Mouse (Mus musculus) G1E (cell line): ENCODE results near the gene Kri1.

Source experiments
- CTCF ChIP-seq: IDR thresholded peaks from 2 replicates; pipeline ENCODE4 v1.5.1; 2012; ENCODE audit warnings: low read depth, low read length, inconsistent platforms, mixed read lengths
- GATA1 ChIP-seq: IDR thresholded peaks from 2 replicates; pipeline ENCODE4 v1.6.1; 2012; ENCODE audit warnings: borderline replicate concordance, low read length, inconsistent platforms, mixed read lengths
- GATA2 ChIP-seq: IDR thresholded peaks from 2 replicates; pipeline ENCODE4 v1.6.1; 2012; ENCODE audit warnings: low read depth, low read length, inconsistent platforms, borderline replicate concordance
- POLR2AphosphoS5 ChIP-seq: IDR thresholded peaks from 2 replicates; pipeline ENCODE4 v1.6.1; 2012; ENCODE audit warnings: low read depth, low read length, inconsistent platforms; ENCODE audit not compliant: insufficient replicate concordance
- TAL1 ChIP-seq: conservative IDR thresholded peaks from 2 replicates; pipeline ENCODE4 v1.6.1; 2012; ENCODE audit warnings: low read depth, low read length, inconsistent platforms, mixed read lengths

DNA sequence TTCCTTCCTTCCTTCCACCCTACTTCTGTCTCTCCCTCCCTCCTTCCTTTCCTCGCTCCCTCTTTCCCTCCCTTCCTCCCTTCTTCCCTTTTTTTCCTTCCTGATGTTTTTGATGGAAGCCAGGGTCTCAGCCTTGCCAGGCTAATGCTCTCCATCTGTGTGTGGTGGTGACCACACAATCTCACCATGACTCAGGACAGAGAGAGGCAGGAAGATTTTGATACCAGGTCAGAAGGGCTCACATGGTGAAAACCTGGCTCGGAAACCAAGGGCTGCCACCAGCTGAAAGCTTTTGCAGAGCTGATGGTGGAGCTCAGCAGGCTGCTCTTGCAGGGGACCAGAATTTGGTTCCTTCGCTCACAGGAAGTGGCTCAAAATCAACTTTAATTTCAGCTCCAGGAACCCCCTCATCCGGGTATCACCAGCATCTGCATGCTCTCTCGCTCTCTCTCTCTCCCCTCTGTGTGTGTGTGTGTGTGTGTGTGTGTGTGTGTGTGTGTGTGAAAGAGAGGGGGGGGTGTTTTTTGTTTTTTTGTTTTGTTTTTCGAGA is 27.2 kb downstream of the Kri1 start:
- no peak for TF ChIP-seq CTCF
- TF ChIP-seq POLR2AphosphoS5: no peak
- TF ChIP-seq GATA1: no peak
- TF ChIP-seq GATA2: no peak
- no peak for TF ChIP-seq TAL1
